ENCODE assay signal across 8 mouse cellular contexts in the genomic region with DNA sequence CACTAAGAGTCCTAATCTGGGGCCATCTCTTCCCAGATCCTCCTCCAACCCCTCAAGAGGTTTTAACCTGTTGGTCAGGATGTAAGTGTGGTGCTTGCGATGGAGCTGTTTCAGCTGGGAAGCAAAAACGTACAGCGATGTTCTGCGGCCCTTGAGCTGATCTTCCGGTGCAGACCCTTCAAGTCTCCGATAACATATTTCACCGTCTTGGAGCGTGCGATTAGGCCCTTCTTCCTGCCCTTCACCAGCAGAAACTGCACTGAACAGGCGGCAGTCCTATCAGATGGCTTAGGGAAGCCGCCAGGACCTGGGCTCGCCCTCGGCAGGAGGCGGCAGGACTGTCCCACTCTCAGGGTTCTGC.
DNase-seq lines count a peak whose midpoint lies in the region; ATAC-seq and TF ChIP-seq lines count a peak whose summit lies in the region.

No protein-coding gene starts in this region.

- WGBS in cerebellum, adult 2 months = 2% methylated on average over 14 of the region's 14 CpGs
- WGBS in liver, embryonic 12.5 days (ENCODE audit: insufficient replicate concordance) = under 1% methylated on average over 14 of the region's 14 CpGs

- no peaks in the 10 kb centered on the region; the same call in 1 of the 2 replicates for H3K4me1 ChIP-seq in cerebellum, adult 2 months (ENCODE audit: control insufficient read depth, insufficient read depth, low read length)
- H3K4me1 ChIP-seq in testis, adult 2 months (ENCODE audit: control insufficient read depth, insufficient read depth, low read length) = peaks cover 3% of the 10 kb centered on the region
- H3K4me1 ChIP-seq in liver, embryonic 12.5 days = peaks cover 25% of the 10 kb centered on the region

- no peak for TF ChIP-seq POLR2A in cerebellum, adult 2 months (IDR thresholded peaks at IDR 0.05; ENCODE audit: borderline replicate concordance, insufficient read depth, low read length)
- TF ChIP-seq POLR2A in testis, adult 2 months (IDR thresholded peaks at IDR 0.05; ENCODE audit: control insufficient read depth, low read depth, low read length) = no peak

- ATAC-seq in liver, embryonic 12.5 days = peak; percentile 82

- H3K4me2 ChIP-seq in liver, embryonic 12.5 days = peak overlapping the region; percentile 91

- DNase-seq in cerebellum, adult 2 months = no peak
- DNase-seq in cerebellum, postnatal 36 days = no peak
- DNase-seq in testis, postnatal 14 days (ENCODE audit: low spot score) = no peak
- DNase-seq in frontal cortex, adult 2 months (ENCODE audit: extremely low spot score in 1 of 2, low spot score in 1 of 2) = no peak
- DNase-seq in gastrocnemius, adult 18-20 months (ENCODE audit: low spot score) = no peak
- DNase-seq in urinary bladder, postnatal 25 days (ENCODE audit: low spot score) = no peak

- TF ChIP-seq CTCF in cerebellum, adult 2 months (IDR thresholded peaks at IDR 0.05; ENCODE audit: borderline replicate concordance, insufficient read depth, low read depth, low read length) = no peak
- TF ChIP-seq CTCF in testis, adult 2 months (IDR thresholded peaks at IDR 0.05; ENCODE audit: control insufficient read depth, insufficient read depth, insufficient replicate concordance, low read depth, low read length) = no peak

- peak overlapping the region; percentile 89 for H3K27ac ChIP-seq in cerebellum, adult 2 months (ENCODE audit: insufficient read depth, low read length)
- H3K27ac ChIP-seq in testis, adult 2 months (ENCODE audit: control insufficient read depth, insufficient read depth, low read depth, low read length) = peak overlapping the region; percentile 88
- H3K27ac ChIP-seq in liver, embryonic 12.5 days = peak overlapping the region; percentile 88

- H3K9me3 ChIP-seq in liver, embryonic 12.5 days (replicated peaks) = no peaks in the 10 kb centered on the region

- H3K9ac ChIP-seq in liver, embryonic 12.5 days = peak overlapping the region; percentile 78

- no peaks in the 10 kb centered on the region for H3K36me3 ChIP-seq in testis, adult 2 months (ENCODE audit: control insufficient read depth, insufficient read depth, low read length)
- H3K36me3 ChIP-seq in liver, embryonic 12.5 days = peaks cover 5% of the 10 kb centered on the region; the same call in 1 of the 2 replicates

- no peaks in the 10 kb centered on the region for H3K27me3 ChIP-seq in cerebellum, adult 2 months (ENCODE audit: control insufficient read depth, insufficient read depth, low read length)
- no peaks in the 10 kb centered on the region for H3K27me3 ChIP-seq in testis, adult 2 months (ENCODE audit: control insufficient read depth, insufficient read depth, low read length)
- H3K27me3 ChIP-seq in liver, embryonic 12.5 days (replicated peaks) = 0 out of 2 replicates have a peak, but pooled peaks cover 7% of the 10 kb centered on the region

- H3K4me3 ChIP-seq in cerebellum, adult 2 months (replicated peaks; ENCODE audit: insufficient read depth, low read depth, low read length) = peak overlapping the region; percentile 78
- H3K4me3 ChIP-seq in testis, adult 2 months (ENCODE audit: control insufficient read depth, low read depth, low read length) = peak overlapping the region; percentile 94
- peak overlapping the region; percentile 76 for H3K4me3 ChIP-seq in liver, embryonic 12.5 days
